Mouse (Mus musculus) telencephalon, adult 2 months (tissue): ENCODE data around the gene Fpr1.
"Not testable (repeated sequence)": the region's sequence is repeated elsewhere in the genome, so short reads cannot be mapped to it uniquely, and the experiment has no call there.

Source experiments
- DNase-seq: peaks from one replicate; pipeline ENCODE4 v3.0.0-alpha.2; 2011; ENCODE audit warnings: low read depth, low spot score

The Fpr1 gene

GRCm38 (mm10) chr17:17883840-17884239 lies at the start of gene Fpr1:
Fpr1 (minus strand) TSS chr17:17883940.
- no peak for DNase-seq

DNA sequence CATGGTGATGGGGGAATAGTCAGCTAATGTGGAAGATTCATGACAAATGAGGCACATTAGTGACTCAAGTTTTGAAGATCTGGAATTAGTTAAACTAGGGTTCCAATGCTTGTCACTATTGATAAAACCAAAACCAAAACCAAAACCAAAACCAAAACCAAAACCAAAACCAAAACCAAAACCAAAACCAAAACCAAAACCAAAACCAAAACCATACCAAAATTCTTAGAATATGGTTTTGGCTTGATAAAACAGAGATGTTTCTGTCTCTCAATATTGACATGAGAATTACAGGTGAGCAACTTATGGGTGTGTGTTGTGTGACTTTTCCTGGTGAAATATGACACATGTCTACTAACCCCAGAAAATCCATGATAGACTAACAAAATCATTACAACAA lies 34.0 kb upstream of the Fpr1 start:
- no peak for DNase-seq

DNA sequence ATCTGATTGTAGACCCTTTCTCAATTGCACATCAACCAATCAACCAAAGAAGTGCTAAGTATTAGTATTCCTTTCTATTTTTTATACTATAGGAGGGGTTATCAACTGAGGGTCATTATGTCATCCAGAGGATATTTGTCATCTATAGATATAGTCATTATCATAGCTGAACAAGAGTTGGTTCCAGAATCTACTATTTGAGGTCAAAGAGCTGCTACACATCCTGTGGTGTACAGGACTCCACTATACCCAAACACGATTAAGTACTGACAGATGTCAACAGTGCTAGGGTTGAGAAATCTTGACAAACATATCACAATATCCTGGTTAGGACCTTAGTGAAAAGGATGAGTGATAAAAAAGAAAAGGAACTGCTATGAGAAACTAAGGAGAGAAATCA lies 33.6 kb upstream of the Fpr1 start:
- no peak for DNase-seq

- DNase-seq, result not testable (repeated sequence)
Observed at GRCm38 (mm10) chr17:17912618-17913017, 28.9 kb upstream of the Fpr1 start.

DNA sequence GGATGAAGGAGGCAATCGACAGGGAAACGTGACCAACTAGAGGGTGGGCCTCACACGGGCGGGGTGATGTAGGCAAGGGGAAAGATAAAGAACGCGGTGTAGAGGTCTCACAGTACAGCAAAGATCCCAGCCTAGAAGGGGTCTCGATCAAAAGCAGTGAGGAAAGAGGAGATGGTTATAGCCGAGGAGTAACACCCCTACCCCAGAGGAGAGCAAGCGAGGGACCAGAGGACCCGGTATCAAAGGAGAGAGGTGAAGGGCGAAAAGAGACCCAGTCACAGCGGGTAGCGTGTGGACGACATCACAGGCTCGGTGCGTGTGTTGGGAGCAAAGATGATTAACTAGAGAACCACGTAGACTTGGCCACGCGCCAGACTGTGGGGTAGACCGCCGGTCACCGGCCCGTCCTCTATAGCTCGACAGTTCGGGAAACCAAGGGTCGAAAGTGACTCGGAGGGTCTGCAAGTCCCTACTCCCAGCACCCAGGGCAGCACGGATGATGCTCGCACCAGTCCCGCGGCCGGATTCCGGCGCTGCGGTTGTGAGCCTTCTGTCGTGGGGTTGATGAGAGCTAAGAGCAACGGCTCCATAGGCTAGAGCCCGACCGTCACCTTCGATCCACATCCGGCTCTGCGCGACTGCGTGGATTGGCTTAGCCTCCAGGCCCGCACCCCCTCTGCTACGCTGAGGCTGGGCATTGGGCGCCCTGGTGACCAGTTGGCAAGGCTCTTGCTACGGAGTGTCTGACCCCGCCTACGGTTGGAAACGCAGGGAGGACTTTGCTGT lies 26.1 kb upstream of the Fpr1 start:
- DNase-seq, result peak; percentile 88

GRCm38 (mm10) chr17:17900768-17901167 lies 17.0 kb upstream of the Fpr1 start:
- no peak for DNase-seq

GRCm38 (mm10) chr17:17899268-17899667 lies 15.5 kb upstream of the Fpr1 start:
- no peak for DNase-seq

DNA sequence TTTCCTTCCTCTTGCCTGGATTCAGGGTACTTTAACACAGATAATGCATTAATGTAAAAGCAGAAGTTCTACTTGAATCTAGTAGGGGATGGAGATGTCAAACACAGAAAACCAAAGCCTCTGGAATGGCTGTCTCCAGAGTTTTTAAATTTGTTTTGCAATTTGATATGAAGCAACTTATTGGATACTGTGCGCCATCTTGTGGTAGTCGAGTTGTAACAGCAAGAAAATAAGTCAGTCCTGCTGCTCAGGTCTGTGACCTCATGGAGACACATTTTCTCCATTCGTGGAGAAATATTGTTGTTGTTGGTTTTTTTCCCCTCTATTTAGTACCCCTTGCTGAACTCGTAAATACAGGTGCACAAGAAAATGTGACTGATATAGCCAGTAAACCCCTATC lies 12.3 kb upstream of the Fpr1 start:
- peak; percentile 42 for DNase-seq

DNA sequence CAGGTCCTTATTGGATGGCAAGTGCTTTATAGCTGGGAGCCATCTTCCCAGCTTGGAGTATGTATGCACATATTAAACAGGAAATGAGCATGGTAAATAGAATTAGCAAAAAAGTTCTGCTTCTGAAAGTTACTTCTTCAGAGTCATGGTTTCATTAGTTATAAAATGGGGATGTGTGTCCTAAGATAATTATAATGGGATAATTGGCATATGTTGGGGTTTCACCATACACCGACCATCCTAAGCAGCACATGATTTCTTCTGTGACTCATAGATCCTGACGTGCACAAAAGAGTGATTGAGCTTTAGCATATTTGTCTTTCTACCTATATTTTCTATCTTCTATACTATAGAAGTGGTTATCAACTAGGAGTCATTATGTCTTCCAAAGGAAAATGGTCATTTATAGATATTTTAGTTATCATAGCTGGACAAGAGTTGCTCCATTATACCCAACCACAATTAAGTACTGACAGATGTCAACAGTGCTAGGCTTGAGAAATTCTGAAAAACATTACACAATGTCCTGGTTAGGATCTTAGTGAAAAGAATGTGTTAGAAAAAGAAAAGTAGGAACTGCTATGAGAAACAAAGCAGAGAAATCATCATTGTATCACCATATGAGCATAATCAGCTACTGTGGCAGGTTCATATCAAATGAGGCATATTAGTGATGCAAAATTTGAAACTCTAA lies 6.1 kb upstream of the Fpr1 start:
- no peak for DNase-seq

GRCm38 (mm10) chr17:17887774-17888248 lies 4.1 kb upstream of the Fpr1 start, which contains the start of the genes Fpr2 and Fpr3:
Fpr2 (plus strand) TSS chr17:17887824.
Fpr3 (plus strand) TSS chr17:17887852.
- no peak for DNase-seq

DNA sequence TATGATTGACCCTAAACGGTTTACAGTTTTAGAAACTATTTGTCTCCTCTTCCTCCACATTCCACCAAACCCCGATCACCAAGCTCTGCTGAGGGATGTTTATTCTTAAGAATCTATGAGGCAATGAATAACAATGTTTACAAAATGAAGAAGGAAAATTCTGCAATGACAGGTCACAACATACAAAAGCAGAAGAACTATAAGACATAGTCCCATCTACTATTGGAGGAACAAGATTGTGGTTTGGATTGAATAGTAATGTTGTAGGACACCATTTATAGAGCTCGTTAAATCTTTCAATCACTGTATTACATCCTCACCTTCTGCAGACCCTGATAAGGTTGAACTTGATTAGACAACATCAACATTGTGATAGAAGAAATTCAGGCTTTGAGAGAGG lies 1.1 kb downstream of the Fpr1 start:
- no peak for DNase-seq

GRCm38 (mm10) chr17:17879347-17879746 lies 4.4 kb downstream of the Fpr1 start:
- no peak for DNase-seq

DNA sequence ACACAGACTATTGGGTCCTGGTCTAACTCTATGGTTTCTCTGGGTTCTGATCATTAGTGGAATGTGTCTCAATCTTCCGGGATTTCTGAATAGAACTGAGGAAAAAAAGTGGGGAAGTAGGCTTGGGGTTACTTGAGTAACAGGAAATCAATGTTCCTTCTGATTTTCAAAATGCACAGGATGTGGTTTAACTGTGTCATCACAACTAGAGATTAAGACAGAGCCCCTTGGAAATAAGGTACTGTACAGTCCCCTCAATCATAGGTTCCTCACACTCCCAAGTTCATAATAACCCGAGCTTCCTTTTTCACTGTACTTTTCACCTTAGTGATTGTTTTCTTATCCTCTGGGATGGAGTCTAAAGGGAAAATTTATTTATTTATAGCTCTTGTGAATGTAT lies 12.0 kb downstream of the Fpr1 start:
- DNase-seq, result no peak

DNA sequence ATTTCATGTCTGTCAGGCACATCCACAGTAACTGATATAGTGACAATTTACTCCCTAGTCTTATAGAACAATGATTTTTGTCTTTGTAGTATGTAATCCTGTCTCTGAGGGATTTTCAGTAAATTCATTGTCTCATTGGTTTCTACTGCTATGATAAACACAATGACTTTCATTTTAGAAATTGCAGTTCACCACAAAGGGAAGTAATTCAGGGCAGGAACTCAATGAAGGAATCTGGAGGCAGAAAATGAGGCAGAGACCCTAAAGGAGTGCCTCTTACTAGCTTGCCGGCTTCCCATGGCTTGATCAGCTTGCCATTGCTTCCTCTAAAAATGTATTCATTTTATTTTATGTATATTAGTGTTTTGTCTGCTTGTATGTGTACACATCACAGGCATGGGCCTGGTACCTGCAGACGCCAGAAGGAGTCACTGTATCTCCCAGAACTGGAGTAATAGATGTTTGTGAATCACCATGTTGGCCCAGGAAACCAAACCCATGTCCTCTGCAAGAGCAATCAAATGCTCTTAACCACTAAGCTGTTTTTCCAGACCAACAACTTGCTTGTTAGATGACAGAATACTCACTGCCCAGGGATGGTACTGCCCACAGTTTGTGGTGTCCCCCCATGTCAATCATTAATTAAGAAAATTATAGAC lies 12.7 kb downstream of the Fpr1 start:
- no peak for DNase-seq

GRCm38 (mm10) chr17:17866801-17867469 lies 16.8 kb downstream of the Fpr1 start:
- DNase-seq, result no peak

DNA sequence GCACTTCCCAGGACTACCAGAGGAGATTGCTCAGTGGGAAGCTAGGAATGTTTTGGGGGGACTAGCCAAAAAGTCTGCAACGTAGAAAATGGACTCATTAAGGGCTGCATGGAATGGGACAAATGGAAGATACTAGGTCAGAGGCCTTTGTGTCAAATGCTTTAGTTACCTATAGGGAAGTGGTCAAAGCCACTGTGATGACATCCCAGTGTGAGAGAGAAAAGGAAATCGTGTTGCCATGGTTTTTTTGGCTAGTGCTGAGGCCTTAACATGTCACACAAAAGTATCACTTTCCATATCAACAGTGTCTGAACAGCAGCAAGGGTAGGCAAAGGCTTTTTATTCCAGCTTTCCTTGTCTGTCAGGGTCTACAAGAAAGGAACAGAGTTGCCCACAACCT lies 18.6 kb downstream of the Fpr1 start:
- no peak for DNase-seq

- DNase-seq, result no peak
Observed at GRCm38 (mm10) chr17:17862360-17862759, 21.4 kb downstream of the Fpr1 start.

DNA sequence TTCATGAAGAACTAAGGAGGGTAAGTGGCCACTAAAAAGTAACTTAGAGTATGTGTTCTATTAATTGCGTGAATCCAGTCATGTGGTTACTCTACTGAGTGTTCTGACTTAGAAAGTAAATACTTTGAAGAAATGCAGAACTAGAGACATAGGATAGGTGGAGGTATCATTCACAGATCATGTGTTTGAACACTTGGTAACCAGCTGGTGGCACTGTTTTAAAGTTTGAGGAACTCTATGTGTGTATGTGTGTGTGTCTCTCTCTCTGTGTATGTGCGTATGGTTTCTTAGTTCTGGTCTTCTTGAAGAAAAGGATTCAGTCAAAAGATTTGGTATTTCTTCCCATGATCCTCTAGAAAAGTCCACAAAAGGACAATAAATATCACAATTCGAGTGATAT lies 23.6 kb downstream of the Fpr1 start:
- no peak for DNase-seq

- no peak for DNase-seq
Observed at GRCm38 (mm10) chr17:17857446-17857845, 26.3 kb downstream of the Fpr1 start.

- DNase-seq, result no peak
Observed at GRCm38 (mm10) chr17:17856612-17857011, 27.1 kb downstream of the Fpr1 start.

DNA sequence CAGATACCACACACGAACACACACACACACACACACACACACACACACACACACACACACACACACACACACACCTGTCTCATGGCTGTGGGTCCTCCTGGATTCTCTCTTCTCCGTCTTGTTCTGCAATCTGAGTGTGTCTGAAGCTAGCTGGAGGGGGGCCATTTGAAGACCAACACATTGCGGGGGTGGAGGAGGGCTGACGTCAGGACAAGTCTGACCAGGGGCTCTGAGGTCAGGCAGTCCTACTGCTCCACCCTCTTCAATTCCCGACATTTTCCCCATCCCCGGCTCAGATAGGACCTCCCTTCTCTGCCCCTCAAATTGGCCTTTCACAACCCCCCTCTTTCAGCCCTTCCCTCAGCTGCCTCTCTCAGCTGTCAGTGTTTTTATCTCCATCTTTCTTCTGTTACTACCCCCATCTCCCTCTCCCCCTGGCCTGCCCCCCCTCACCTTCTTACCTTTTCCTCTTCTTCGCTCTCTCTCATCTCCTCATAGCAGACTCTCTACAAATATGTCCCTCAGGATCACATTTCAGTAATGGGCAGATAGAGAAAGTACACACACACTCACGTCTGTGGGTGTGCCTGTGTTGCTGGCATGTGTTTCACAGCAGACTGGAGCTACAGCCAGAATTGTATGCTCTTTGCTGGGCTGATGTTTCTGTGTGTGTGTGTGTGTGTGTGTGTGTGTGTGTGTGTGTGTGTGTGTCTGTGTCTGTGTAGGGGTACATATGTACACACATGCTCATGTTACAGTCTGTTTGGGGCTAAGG lies 28.5 kb downstream of the Fpr1 start, which contains the start of gene Has1:
TSS of gene Has1 (minus strand) at position 142 of the 775 bp plus-strand sequence.
- no peak for DNase-seq
